Mouse (Mus musculus) CD4-positive, CD25-positive, alpha-beta regulatory T cell, adult 4 months (primary cell): Measurements from ENCODE around the gene Mcmbp. TPM values are rescaled to one million over a fixed set of nuclear protein-coding genes. Genes with fewer than 3 reads are reported as not detected.
"Not testable (repeated sequence)": the region's sequence is repeated elsewhere in the genome, so short reads cannot be mapped to it uniquely, and the experiment has no call there.

Experiments
- ATAC-seq: one replicate; pipeline ENCODE4 v1.8.0; 2017
- polyA plus RNA-seq, 2 experiments: library from polyadenylated mRNA; unstranded; fragments of 100-300 nt; shearing (Covaris generic); gene quantifications; one replicate each; pipeline ENCODE4 v1.2.1; 2017

The Mcmbp gene
- polyA plus RNA-seq, 2 experiments from 2014 or later = 92.6 to 102 TPM

DNA sequence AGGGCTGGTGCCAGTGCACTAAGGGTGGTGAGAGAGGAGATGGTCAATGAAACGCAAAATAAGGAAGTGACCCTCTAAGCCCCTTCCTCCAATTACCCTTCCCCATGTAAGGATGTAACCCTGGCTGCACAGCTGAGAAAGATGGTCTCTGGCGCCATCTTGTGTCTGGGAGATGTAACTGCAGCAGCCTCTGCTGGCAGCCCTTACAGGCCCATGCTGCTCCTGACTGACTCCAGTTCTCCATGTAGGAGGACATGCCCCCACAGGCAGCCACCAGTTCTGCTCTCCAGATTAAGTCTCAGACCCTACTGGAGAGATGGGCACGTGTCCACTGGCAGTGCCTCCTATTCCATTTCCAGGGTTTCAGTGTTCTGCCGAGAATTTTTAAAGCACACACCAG lies 34.6 kb downstream of the Mcmbp start:
- ATAC-seq = peak; percentile 79

DNA sequence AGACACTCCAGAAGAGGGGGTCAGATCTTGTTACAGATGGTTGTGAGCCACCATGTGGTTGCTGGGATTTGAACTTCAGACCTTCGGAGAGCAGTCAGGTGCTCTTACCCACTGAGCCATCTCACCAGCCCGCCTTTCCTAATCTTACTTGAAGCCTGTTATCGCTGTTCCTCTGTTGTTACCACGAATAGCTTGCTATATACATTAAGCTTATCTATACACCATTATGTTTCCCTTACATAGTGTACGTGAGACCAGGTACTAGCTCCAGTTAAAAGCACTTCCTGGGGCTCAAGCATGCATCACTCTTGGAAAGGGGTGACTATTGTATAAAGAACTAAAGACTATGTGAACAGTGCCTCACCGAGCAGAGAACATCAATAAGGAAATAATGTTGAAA lies 40.3 kb downstream of the Mcmbp start:
- ATAC-seq = not testable (repeated sequence)

DNA sequence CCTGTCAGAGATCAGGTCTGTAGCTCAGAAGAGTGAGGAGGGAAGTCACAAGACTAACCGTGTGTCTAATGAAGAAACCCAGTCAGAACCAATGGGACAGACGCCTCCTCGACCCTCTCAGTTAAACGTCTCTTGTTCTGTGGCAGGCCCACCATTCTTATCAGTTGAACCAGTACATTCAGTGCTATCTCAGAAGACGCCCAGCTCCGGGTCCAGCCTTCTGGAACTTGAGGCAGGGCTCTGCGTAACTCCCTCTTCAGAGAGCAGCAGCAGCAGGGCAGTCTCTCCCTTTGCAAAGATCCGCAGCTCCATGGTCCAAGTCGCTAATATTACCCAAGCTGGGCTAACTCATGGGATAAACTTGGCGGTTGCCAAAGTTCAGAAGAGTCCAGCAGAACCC lies 45.4 kb downstream of the Mcmbp start:
- ATAC-seq = no peak

DNA sequence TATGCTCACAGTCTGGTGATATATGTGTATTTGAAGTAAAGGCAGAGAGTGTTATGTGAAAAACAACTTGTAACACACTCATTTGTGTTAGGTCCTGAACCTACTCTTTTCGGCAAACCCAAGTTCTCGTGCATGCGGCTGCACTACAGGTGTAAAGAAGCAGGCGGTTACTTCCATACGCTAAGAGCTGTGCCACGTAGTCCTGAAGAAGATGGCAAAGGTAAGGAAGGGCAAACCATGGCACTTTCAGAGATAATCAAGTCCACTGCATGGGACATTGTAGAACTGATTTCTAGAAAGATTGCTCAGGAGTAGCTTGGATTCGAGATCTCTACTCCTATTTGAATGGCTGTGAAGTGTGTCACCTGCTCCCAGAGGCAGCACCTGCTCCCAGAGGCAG lies 48.1 kb downstream of the Mcmbp start:
- no peak for ATAC-seq

DNA sequence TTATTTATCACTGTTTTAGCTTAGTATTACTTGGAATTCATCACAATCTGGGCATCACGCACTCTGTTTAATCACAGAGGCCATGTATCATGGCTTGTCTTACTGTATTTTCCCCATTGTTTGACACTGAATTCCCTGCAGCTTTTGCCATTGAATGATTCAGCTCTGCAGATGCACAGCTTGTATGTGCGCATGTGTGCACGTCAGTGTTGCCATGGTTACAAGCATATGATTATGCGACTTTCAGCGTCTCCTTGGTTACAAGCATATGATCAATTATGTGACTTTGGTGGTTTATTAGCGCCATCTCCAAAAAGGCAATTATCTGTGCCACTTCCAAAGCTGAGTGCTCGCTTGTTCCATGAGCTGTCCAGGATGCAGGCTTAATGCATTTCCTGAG lies 49.5 kb downstream of the Mcmbp start:
- ATAC-seq = no peak

DNA sequence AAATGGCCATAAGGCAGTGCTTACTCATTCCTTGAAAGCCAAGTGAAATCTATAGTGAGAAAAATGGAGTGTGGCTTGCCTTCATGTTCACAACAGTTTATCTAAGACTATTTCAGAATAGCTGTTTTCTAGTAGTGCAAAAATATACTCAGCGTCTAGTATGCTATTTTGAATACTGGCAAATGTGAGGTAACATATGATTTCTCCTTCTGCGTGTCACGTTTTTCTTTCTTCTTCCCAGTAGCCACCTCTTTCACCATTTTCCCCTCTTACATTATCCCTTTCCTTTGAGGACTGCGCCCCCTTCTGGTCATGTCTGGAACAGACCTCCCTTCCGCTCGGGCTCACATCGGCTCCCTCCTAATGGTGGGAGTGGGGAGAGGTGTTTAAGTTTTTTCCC lies 50.2 kb downstream of the Mcmbp start:
- ATAC-seq = peak; percentile 74

DNA sequence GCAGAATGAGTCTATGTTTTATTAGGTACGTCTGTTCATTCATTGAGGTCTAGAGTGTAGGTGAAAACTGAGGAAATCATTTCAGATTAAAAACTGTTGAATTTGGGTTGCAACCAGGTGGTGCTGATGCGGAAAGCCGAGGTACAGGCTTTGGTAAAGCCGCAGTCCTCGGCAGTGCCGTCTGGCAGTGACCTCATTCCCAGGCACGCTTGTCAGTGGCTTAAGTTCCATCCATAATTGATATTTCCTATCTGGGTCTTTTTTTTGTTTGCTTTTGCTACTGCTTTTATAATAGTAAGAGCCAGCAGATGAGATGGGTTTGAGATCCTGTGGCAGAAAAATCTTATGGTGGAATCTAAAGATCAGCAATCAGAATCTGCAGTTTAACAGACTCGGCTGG lies 50.9 kb downstream of the Mcmbp start:
- no peak for ATAC-seq

DNA sequence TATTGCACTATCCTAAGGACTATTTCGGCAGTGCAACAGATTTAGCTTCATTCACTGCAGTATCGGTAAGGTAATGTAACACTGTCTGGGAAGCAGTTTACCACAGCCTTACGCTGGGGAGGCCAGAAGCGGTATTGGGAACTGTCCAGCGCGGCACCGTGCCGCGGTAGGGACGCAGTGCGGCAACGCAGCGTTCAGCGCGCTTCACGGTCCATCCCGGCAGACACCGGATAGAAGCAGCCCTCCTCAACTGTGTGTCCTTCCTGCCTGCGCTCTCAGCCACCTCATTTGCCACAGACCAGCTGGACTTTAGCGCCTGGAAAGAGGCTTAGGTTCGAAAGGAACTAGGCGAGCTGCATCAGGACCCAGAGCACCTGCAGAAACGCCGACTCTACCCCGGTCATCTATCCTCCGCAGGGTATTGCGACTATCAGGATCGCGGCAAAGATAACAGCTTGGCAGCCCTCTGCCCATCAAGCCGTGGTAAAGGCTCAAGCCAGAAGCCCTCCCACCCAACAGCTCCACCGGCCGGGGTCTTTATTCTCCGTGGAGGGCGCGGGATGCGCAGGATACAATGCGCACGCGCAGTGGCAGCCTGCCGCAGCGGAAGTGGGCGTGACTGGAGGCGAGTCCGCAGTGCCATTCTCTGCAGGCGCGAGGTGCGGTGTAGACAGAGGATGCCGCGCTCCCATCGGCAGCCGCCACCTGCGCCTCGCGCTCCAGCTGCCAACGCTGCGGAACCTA lies 52.3 kb downstream of the Mcmbp start:
- ATAC-seq = peak; percentile 74

DNA sequence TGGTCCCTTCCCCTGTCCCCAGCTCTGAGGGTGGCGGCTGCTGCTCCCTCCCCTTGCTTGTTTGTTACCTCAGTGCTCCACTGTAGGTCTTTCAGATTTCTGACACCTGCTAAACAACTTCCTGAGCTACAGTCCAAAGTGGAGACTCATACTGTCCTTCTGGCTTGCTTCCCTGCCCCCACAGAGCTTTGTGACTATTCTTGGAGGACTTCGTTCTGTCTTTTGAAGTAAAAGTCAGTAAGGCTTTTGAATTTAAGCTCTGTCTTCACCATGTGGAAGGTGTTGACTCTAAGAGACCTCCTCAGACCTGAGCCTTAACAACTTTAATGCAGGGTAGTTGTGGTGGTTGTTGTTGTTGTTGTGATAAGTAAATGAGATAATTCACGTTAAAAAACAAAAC lies 61.7 kb downstream of the Mcmbp start:
- no peak for ATAC-seq

DNA sequence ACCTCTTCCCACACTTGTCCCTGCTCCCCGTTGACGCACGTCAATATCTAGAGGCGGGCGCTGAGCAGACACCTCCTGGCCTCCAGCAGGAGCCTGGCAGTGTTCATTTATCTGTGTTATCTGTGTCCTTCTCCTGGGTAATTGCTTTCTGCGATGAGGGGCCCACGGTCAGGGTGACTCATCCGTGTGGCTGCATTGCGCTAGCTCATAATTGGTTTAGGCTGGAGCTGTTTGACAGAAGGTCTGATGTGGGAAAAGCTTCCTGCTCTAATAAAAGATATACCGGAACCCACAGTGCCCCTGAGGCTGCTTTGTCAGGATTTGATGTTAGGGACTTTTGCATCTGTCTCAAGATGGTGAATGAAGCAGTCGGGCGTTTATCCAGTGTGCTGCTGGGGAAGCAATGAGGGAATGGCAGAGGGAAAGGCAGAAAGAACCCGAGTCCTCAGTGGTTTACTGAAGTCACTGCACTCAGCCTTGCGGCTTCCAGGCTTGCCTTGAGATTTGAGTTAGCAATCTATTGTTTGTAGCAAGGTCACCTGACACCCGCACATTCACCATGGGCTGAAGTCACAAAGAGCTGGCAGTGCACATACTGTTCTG lies 67.8 kb downstream of the Mcmbp start:
- ATAC-seq = no peak

DNA sequence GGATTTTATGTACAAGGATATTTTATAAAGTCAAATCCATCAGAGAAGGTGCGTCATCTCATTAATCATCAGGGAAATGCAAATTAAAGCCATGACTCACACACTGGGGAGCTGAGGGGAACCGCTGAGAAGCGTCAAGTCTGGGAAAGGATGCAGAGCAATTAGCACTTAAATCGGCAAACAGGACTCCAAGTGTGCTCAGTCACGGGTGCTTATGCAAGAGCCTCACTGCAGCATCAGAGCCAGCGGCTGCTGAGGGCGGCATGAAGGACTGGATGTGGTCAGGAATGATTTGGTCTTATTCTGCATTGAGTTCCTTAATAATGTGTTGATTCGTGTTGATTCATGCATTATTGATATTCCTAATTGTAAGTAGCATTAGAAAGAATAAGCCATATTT lies 68.3 kb downstream of the Mcmbp start:
- no peak for ATAC-seq

DNA sequence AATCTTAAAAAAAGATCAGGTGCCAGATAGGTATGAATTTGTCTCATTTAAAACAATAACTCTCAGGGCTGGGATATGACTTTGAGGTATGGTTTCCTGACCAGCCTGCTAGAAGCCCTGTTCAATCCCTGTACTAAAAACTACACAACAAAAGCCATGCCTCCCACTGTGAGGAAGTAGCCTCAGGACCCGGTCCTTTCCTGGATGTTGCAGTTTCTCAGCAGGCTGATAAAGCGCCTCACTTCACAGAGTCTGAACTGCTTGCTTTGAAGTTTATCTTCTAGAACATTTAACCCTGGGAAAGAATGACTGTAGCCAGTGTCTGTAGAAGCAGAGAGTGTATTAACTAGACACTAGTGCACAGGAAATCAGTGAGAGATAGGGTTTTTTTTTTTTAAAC lies 71.5 kb downstream of the Mcmbp start:
- peak; percentile 74 for ATAC-seq

DNA sequence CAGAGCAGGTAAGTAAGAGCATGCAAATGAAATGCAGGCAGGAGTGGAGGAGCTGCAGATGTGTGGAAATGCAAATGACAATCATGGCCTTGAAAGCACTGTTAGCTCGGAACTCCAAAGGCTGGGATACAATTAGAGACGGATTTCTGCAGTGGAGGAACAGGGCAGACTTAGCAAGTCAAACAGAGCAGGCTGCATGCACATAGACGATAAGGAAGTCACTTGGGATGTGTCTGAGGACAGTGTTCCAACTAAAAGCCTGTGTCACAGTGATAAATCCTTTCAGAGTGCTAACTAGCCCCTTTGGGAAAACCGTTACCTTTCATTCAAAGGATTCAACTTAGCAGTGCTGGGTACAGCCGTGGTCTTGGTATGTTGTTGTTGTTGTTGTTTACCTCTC lies 72.5 kb downstream of the Mcmbp start:
- ATAC-seq = no peak

DNA sequence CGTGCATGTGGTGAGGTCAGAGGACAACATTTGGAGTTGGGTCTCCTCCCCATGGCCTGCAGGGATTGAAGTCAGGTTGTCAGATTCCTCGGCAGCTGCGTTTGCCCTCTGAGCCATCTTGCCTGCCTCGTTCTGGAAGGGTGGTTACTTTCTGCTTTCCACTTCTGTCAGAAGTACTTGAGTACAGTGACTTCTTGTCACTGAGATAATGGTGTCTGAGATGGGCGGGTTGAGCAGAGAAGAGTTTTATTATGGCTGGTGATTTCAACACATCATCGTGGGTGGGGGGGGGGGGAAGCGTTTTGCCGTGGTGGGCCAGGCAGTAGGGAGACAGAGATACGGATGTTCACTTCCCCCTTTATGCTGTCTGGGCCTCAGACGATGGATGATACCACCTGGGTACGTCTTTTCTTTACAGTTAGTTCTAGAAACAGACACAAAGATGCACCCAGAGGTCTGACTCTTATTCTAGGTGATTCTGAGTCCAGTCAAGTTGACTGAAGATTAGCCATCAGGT lies 75.4 kb downstream of the Mcmbp start:
- no peak for ATAC-seq

DNA sequence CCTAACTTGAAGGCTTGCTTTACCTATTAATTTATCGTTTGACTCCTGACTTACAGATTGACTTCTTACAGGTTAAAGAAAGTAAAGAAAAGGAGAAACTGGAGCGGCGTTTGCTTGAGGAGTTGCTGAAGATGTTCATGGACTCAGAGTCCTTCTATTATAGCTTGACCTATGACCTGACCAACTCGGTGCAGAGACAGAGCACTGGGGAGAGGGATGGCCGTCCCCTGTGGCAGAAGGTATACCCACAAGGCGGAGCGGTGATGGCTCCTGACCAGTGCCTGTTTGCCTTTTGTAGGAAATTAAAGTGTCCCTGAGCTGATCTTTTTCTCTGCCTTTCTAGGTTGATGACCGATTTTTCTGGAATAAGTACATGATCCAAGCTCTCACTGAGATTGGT lies 76.4 kb downstream of the Mcmbp start:
- ATAC-seq = no peak

DNA sequence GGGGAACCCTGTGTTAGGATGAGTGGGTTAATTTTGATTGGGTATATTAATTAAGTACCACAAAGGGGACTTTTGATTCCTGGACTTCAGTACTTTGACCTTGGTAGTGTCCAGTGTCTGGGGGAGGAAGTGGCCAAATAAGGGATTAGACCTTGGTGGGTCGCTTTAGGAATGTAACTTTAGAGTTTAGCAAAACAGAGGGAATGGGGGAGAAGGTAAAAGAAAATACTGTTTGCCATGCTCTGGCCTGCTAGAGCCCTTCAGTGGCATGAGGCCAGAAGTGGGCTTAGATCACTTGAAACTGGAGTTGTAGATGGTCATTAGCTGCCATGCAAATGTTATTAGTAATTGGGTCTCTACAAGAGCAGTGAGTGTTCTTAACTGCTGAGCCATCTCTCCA lies 83.3 kb downstream of the Mcmbp start:
- ATAC-seq = no peak

Other genes starting within 250 kb of the Mcmbp start
- gene Bag3, start 216.9 kb downstream of the Mcmbp start, polyA plus RNA-seq = 10 to 100 TPM in 1 of 2 experiments, 1 to 10 TPM in 1; 9.6 to 11.5 TPM
- gene Inpp5f, start 129.2 kb downstream of the Mcmbp start, polyA plus RNA-seq = 10 to 100 TPM; 77.6 to 98.5 TPM
- 10 to 100 TPM; 33.7 to 44.4 TPM for gene Sec23ip, start 4.4 kb upstream of the Mcmbp start, polyA plus RNA-seq